Mouse (Mus musculus) myocyte (in vitro differentiated cells): ENCODE data around the gene Gm11032.

Experiments
- CEBPB ChIP-seq: IDR thresholded peaks from 2 replicates; pipeline ENCODE4 v1.6.1; 2011; ENCODE audit warnings: mild to moderate bottlenecking, moderate library complexity; ENCODE audit not compliant: poor library complexity, insufficient read depth, severe bottlenecking
- E2F4 ChIP-seq: IDR thresholded peaks from one replicate; pipeline ENCODE4 v1.6.1; 2011; ENCODE audit warnings: mild to moderate bottlenecking, control low read depth, moderate library complexity; ENCODE audit not compliant: insufficient read depth
- MAX ChIP-seq: IDR thresholded peaks from one replicate; pipeline ENCODE4 v1.6.1; 2011; ENCODE audit warnings: low read depth, mild to moderate bottlenecking, control low read depth
- MYOD1 ChIP-seq, 3 experiments: IDR thresholded peaks; one replicate each; pipeline ENCODE4 v1.6.1; 2011; ENCODE audit warnings: control low read depth in 2 of 3, low read depth in 2 of 3, mild to moderate bottlenecking in 2 of 3, moderate library complexity in 1 of 3; ENCODE audit not compliant: insufficient read length in 2 of 3, control insufficient read depth in 1 of 3
- MYOG ChIP-seq, 3 experiments: IDR thresholded peaks; one replicate each; pipeline ENCODE4 v1.6.1; 2011; ENCODE audit warnings: control low read depth in 2 of 3, low read depth in 2 of 3, mild to moderate bottlenecking in 2 of 3; ENCODE audit not compliant: insufficient read length in 2 of 3, control insufficient read depth in 1 of 3, insufficient read depth in 1 of 3
- POLR2A ChIP-seq: IDR thresholded peaks from one replicate; pipeline ENCODE4 v1.6.1; 2011; ENCODE audit warnings: low read depth, mild to moderate bottlenecking, control low read depth, moderate library complexity; ENCODE audit not compliant: insufficient read length
- POLR2AphosphoS2 ChIP-seq: IDR thresholded peaks from one replicate; pipeline ENCODE4 v1.6.1; 2011; ENCODE audit warnings: low read depth, control low read depth; ENCODE audit not compliant: insufficient read length
- SRF ChIP-seq: IDR thresholded peaks from one replicate; pipeline ENCODE4 v1.6.1; 2011; ENCODE audit warnings: low read depth; ENCODE audit not compliant: control insufficient read depth, insufficient read length
- TCF12 ChIP-seq: IDR thresholded peaks from one replicate; pipeline ENCODE4 v1.6.1; 2011; ENCODE audit warnings: mild to moderate bottlenecking, control low read depth; ENCODE audit not compliant: poor library complexity, insufficient read depth, severe bottlenecking
- USF1 ChIP-seq: IDR thresholded peaks from one replicate; pipeline ENCODE4 v1.6.1; 2011; ENCODE audit warnings: low read depth, mild to moderate bottlenecking, control low read depth, moderate library complexity

- TF ChIP-seq POLR2A (no peak), POLR2AphosphoS2 (no peak), TCF12 (no peak), MYOD1 (IDR thresholded peaks at IDR 0.05; ENCODE audit: control insufficient read depth in 1 of 3, insufficient read length in 2 of 3, low read depth in 2 of 3) (no peak), USF1 (no peak), CEBPB (no peak), MAX (no peak), E2F4 (no peak), SRF (no peak), MYOG (IDR thresholded peaks at IDR 0.05; ENCODE audit: control insufficient read depth in 1 of 3, insufficient read depth in 1 of 3, insufficient read length in 2 of 3, low read depth in 2 of 3) (no peak)
These were observed 42.6 kb downstream of the Gm11032 start for GRCm38 (mm10) chr11:4662496-4662878.
